Mouse (Mus musculus): Measurements from ENCODE around the gene Exosc7.

DNA sequence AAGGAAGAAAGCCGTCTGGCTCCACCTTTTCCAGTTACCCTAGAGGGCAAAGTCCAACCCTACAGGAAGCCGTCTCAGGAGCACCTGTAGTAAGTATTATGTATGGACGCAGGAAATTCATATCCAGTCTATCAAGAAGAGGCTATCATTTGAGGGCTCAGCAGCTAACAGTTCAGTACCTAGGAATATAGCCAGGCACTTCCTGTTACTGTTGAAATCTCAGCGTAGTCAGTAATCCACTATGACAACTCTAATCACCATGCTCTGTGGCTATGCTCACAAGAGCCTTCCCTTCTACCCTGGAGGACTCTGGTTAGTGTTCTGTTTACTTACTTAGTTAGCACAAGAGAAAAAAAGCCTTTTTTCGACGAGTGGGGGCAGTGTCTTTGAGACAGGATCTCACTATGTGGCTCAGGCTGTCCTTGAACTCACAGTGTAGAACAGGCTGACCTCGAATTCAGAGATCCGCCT is 1.2 kb upstream of the Exosc7 start:
- TF ChIP-seq TBP (IDR thresholded peaks at IDR 0.05; ENCODE audit: low read depth, low read length) (no peak), ETS1 (IDR thresholded peaks at IDR 0.05; ENCODE audit: low read depth, low read length) (no peak), CTCF (IDR thresholded peaks at IDR 0.05 in 2 of 3, conservative IDR thresholded peaks at IDR 0.05 in 1 of 3; ENCODE audit: control insufficient read depth in 1 of 3, insufficient read depth in 1 of 3, low read depth in 2 of 3, low read length in 3 of 3, poor library complexity in 1 of 3, severe bottlenecking in 1 of 3) (no peak; a peak in 1 of 6 replicates), NELFE (IDR thresholded peaks at IDR 0.05; ENCODE audit: low read depth, low read length) (no peak), EP300 (IDR thresholded peaks at IDR 0.05; ENCODE audit: low read depth in 1 of 2, low read length in 2 of 2) (no peak), GATA1 (IDR thresholded peaks at IDR 0.05; ENCODE audit: low read depth, low read length) (no peak)
